Mouse (Mus musculus) liver, adult (tissue): ENCODE measurements around the gene Cdc42.

Experiments used
- GATA4 ChIP-seq: IDR thresholded peaks from 2 replicates; pipeline ENCODE4 v1.6.1; 2014; ENCODE audit warnings: mild to moderate bottlenecking, low read length; ENCODE audit not compliant: insufficient replicate concordance

Gene Cdc42

DNA sequence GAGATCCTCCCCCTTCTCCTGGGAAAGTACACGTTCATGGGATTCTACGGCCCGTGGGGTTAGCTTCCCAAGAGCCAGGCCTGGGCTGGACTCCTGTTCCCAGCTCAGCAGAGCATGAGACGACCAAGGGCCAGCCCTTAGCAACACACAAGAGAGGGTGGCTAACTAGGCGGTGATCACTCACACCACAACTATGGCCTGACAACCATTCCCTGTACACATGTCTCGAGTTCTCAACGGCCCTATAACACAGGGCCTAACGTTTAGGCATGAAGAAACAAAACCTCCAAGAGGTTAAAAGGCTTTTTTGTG is 51.0 kb downstream of the Cdc42 start:
- TF ChIP-seq GATA4: no peak

DNA sequence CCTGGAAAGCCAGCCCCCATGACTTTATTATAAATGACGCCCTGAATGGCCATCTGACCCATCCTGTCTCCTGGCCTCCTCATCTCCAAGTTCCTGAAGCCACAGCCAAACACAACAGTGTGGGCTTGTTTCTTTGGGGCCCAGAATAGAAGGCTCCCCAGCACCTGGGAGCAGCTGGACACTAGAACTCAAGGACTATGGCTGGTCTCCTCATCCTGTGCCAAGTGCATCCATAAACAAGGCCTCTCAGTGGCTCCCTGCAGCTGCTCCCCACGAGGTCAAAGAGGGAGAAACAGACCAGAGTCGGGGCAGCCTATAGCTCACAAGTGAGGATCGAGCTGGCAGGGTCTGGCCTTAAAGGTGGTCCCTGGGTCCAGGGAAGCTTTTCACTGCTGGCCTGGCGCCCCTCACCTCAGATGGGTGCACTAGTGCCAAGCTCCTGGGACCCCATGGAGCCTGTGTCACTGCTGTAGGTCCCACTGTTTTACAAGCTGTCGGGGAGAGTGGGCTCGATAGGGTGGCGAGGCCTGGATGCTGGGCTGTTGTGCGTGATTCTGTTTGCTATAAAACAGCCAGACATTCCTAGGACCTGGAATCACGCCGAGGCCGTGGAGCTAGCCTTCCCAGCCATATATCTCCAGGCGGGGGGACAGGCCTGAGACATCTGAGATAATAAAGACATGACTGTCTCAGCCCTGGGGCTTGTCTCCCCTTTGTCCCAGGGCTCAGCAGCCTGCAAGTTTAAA is 51.5 kb downstream of the Cdc42 start:
- no peak for TF ChIP-seq GATA4

DNA sequence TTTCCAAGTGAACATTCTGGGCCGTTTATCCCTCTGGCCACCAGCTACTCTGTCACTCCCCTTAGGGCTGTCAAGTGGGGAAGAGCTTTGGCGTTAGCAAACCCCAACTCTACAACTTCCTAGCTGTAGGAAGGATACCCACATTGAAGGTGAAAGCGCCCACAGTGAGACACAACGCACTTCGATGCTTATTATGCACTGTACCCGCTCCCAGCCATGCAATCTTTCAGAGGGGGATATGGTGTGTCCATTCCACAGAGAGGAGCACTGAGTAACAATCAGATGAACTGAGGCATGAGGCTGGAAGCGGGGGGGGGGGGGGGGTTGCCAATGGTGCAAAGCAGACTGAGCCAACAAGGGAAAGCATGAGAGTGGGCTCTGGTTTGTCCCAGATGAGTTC is 52.5 kb downstream of the Cdc42 start:
- TF ChIP-seq GATA4: no peak

DNA sequence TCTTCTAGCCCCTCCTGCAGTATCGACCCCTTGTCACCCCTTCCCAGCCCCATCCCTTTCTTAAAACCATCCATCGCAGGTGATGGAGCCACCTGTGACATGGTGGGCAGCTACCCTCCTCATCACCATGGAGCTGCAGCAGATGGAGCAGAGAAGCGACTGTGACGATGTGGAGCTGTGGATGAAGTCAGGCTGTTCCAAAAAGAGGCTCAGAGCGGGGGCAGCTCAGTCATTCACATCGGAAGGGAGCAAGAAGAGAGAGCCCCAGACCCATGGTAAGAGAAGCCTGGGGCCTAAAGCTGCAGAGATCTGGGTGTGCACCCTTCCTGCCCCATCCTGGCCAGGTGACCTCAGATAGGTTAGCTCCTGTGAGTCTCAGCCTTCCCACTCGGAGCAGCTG is 53.4 kb downstream of the Cdc42 start:
- TF ChIP-seq GATA4: no peak

DNA sequence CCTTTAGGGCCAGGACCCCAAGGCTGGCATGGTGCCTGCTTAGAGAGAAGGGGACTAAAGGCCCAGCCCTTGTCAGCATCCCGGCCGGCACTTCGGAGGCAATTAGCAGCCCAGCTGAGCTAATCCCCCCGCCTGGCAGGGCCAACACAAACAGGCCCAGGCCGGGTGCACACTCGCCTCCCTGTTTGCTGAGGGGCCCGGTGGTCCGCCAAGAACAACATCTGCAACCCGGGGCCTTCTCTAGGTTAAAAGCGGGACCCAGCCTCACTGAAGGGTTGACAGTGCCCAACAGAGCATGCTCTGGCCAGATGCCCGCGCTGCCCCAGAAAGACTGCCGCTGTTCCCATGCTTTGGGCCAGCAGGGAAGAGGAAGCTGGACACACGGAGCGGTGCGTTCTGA is 55.9 kb downstream of the Cdc42 start:
- TF ChIP-seq GATA4: no peak

DNA sequence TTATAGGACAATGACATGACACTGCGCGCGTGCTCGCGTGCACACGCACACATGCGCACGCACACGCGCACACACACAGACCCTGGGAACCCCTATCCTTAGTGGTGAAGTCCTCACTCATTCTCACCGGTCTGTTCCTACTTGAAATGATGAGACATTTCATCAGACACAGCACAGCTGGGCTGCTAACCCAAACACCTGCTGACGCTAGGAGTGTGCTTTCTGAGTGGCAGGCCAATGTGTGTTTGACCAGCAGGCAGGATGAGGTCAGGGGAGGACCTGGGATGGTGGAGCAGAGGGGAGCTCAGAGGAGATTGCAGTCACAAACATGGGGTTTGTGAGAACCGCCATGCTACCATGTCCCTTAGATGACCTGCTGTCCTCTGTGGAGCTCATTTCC is 57.3 kb downstream of the Cdc42 start:
- no peak for TF ChIP-seq GATA4

DNA sequence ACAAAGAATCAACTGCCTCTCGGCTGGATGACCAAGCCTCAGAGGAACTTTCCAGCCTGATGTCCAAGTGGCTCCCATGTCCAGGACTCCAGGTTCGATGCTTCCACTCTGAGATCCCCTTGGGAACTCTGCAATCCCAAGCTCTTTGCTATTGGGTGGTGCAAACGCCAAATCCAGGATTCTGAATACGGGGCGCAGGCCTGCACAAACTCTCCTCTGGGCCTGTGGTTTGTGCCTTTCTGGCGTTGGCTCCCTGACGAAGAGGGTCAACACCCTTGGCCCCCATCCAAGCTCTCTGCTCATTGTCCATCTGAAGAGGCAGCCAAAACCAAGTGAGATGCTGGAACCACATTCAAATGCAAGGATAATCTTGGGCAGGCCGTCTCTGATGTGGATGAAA is 59.1 kb downstream of the Cdc42 start:
- no peak for TF ChIP-seq GATA4

DNA sequence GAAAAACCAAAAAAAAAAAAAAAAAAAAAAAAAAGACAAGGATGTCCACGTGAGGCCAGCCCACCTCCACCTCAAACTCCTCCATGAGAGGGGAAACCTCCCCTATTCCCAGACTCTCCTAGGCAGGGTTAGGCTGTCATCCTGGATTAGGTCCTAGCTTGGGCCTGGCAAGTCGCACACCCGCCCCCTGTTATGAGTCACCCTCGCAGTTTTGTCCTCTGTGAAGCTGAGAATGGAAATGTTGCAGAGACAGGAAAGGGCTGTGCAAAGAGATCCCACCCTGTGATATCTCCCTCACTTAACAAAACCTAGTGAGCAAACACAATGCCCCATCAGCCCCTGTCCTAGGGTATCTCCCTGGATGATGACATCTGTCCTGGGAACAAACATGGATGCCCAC is 59.9 kb downstream of the Cdc42 start:
- no peak for TF ChIP-seq GATA4

DNA sequence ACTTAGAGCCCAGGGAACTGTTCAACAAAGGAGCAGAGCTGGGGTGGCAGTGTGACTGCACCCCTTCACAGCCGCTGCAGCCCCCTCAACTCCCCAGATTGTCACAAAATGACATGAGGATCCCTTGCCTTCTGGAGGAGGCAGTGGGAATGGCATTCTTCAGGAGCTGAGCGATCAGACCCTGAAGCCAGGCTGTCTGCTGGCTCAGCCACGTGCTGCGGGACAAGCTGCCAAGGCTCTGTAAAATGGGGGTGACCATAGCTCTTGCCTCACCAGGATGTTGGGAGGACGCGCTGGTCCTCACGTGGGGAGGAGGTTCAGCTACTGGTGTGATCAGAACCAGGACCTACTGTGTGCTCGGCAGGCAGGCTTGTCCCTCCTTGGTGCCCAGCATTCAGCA is 62.6 kb downstream of the Cdc42 start:
- TF ChIP-seq GATA4: no peak

DNA sequence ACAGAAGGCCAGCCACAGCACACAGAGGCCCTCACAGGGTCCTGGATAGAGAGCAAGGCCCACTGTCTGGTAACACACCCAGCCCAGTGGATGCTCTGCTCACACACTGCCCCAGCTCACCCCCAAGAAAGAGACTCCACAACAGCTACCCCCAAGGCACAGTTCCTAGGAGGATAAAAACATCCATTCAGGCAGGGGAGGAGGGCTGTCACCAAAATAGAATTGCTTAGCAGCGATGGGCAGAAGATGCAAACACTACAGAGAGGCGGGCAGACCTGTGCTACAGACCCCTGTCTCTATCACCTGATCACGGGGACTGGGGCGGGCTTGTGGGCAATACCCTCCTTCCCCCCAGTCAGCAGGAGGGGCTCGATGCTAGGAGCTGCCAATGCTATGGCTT is 63.0 kb downstream of the Cdc42 start:
- no peak for TF ChIP-seq GATA4

DNA sequence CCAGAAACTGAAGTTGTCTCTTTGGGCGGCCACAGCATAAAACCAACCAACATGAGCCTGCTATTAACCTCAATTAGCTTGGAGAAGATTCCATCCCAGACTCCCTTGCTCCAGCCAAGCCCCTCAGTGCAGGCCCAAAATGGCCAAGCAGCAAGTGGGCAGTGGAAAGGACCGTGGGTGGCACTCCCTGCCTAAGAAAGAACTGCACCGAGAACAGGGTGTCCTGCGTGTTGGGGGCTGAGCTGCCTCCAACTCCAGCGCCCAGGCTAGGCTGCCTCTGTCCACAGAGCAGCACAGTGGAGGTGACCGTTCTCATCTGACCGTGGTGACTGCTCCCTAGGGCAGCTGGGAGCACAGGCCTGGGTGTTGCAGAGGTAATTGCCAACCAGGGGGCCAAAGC is 63.5 kb downstream of the Cdc42 start:
- no peak for TF ChIP-seq GATA4

DNA sequence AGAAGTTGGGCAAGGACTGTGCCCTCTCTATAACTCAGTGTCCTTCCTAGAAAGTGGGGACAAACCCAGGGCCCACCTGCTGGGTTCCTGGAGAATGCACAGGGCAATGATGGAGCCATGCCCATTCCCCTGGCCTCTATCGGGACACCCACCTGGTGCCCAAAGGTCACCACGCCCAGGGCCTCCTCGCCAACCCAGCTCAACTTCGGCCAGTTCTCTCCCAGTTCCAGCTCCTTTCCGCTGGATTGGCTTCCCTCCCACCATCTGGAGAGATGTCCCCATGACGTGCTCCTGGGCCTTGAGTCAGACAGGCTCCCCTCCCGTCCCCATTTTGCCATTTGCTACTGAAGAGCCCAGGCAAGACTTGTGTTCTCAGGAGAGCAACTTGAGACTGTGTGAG is 64.9 kb downstream of the Cdc42 start:
- no peak for TF ChIP-seq GATA4

DNA sequence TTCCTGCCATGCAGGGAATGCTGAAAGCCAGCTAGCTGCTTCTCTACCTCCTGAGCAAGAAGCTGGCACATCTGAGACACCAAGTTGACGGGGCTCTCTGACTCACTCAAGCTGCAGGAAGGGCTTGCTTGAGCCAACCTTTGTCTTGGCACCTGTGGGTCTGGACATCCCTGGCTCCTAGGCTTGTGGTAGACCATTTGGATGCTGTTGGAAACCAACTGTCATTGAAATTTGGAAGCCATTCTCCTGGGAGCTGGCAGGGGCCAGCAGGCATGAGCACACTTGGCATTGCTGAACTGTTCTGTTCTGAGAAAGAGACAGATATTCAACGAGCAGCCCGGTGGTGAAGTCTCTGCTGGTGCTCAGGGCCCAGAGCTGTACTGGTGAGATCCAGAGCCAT is 67.3 kb downstream of the Cdc42 start:
- TF ChIP-seq GATA4: no peak

DNA sequence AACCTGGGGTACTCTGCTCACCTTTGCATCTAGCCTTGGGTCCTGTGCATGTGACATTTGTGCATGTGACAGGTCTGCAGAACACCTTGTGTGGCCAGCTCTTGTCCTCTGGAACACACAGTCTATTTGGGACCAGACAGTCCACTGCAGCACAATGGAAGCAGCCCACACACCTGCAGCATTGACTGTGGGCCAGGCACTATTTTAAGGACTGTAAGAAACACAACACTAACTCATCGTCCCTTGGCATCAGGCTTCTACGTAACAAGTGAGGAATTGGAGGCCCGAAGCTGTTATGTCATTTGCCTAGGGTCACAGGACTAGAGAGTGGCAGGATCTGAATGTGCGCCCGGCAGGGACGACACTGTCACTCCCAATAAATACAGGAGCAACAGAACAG is 67.8 kb downstream of the Cdc42 start:
- no peak for TF ChIP-seq GATA4

DNA sequence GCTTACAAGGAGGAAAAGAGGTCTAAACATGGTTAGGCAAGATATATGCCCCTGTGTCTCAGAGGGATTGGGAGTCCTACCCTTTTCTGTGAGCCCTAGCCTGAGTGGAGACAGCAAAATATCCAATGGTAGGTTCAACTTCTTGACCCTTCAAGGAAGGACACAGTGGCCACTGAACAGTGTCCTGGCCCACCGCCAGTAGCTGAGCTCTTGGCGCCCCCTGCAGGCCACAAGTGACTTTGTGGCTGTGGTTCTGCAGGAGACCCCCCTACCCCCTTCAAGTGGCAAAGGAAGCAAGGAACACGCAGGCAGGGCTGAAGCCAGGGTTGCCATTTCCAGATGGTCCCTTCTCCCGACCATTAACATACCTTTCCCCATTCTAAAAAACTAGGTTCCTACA is 69.7 kb downstream of the Cdc42 start:
- TF ChIP-seq GATA4: no peak

DNA sequence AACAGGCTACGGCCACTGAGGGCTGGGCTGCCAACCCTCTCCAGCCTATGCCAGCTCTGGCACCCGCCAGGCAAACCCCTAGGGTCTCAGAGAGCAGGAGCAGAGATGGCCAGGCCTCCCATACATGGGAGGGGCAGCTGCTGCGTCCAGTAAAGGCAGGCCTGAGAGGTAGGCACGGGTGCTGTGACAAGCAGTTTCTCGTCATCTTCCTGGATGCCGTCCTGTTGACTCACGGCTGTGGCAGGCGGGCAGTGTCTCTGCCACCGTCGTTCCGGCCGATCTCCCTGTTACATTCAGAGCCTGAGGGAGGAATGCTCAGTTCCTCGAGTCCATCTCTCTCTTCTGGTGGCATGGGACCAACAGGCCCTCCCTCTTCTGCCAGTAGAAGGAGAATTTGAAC is 70.3 kb downstream of the Cdc42 start:
- TF ChIP-seq GATA4: no peak

DNA sequence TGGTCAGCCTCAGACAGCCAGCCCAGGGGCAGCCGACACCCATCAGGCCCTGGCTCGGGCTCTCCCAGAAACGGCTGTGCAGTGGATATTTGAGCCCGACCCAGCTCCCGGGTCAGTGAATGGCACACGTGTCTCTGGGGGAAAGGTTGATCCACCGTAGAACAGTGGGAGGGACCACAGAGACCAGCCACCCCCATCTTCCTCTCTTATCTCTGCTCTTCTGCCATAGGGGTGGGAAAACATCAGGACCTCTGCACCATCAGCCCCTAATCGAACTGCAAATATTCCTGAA is 70.9 kb downstream of the Cdc42 start:
- TF ChIP-seq GATA4: no peak

DNA sequence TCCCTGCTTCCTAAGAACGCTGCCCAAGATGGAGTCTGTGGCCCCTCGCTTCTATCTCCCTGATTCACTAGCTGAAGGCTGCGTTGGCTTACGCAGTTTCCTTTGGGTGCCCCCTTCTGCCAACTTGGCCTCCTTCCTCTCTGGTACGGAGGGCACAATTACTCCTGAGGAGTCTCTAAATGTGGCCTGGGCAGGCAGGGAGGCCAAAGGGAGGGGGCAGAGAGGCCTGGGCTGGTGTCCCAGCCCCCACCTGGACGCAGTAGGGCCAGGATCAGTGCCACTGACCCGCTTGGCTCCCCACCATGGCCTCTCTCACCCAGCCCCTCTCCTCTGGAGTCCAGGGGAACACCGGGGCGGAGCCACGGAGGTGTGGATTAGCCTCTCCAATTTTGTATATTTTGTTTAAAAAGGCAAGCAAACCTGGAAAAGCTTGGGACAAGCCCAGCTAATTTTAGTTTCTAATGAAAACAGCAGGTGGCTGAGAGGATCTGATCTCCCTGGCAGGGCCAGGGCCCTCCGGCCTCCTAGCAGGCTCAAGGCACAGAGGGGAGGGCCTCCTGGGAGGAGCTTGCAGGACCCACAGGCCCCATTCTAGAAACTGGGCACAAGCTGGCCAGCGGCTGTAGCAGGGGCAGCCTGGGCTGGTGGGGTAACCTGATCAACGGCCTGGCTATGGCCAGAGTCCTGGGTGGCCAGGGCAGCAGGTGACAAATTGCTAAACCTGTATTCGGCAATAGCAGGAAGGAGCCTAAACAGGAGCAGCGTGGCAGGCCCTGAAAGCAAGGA is 71.5 kb downstream of the Cdc42 start:
- TF ChIP-seq GATA4: no peak

DNA sequence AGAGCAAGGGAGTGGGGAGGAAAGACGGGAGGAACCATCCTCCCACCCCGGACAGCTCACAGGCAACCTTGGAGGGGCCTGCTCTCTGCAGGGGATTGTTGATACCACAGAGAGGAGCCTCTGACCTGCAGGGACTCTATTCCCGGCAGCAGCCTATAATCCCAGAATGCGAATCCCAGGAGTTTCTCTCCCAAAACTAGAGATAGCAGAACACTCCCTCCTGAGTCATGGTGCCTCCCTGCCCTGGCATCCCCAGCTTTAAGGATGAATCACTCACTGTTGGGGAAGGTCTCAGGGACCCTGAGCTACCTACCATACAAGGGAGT is 74.2 kb downstream of the Cdc42 start:
- TF ChIP-seq GATA4: no peak
